Mouse (Mus musculus): Measurements from ENCODE around the gene Armh3. TPM values are rescaled to one million over a fixed set of nuclear protein-coding genes. Genes with fewer than 3 reads are reported as not detected.

The Armh3 gene
- polyA plus RNA-seq, 1 experiment from 2014 or later: 9.6 TPM

- ATAC-seq (replicated peaks; ENCODE audit: insufficient number of reproducible peaks, low FRiP score, low TSS enrichment): no peak
- 0 out of 2 replicates have a peak, but pooled peaks cover 2% of the 10 kb centered on the region for H3K36me3 ChIP-seq (ENCODE audit: control insufficient read depth, insufficient read depth, low read length)
- H3K27ac ChIP-seq (ENCODE audit: low read depth, low read length): no peak overlapping the region
- H3K4me1 ChIP-seq (ENCODE audit: control insufficient read depth, insufficient read depth, low read length): no peaks in the 10 kb centered on the region
- H3K4me2 ChIP-seq: no peak overlapping the region
- H3K9ac ChIP-seq (ENCODE audit: low read depth, low read length): no peak overlapping the region
- H3K27me3 ChIP-seq (ENCODE audit: control insufficient read depth, insufficient read depth, low read length): no peaks in the 10 kb centered on the region
- no peak overlapping the region for H3K4me3 ChIP-seq (ENCODE audit: low read depth, low read length)
- H3K9me3 ChIP-seq (replicated peaks; ENCODE audit: control insufficient read depth, low read length): no peaks in the 10 kb centered on the region
- 80% methylated on average over 2 of the region's 2 CpGs for WGBS (ENCODE audit: insufficient replicate concordance)
Observed at GRCm38 (mm10) chr19:45945986-45946385, 52.3 kb downstream of the Armh3 start.

DNA sequence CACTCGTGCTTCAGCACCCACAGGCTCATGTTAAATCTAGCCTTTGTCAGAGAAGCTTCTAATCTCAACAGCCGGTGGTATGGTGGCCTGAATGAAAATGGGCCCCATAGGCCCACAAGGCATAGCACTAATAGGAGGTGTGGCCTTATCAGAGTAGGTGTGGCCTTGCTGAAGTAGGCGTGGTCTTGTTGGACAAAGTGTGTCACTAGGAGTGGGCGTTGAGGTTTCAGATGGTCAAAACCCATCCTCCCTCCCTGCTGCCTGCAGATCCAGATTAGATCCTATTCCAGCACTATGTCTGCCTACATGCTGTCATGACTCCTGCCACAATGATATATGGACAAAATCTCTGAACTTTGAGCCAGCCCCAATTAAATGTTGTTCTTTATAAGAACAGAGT lies 54.5 kb downstream of the Armh3 start:
- WGBS (ENCODE audit: insufficient replicate concordance): 63% methylated on average over 4 of the region's 4 CpGs
- no peak overlapping the region for H3K4me2 ChIP-seq
- no peak for ATAC-seq (replicated peaks; ENCODE audit: insufficient number of reproducible peaks, low FRiP score, low TSS enrichment)

GRCm38 (mm10) chr19:45938064-45938463 lies 60.2 kb downstream of the Armh3 start:
- H3K9me3 ChIP-seq (replicated peaks; ENCODE audit: control insufficient read depth, low read length): no peaks in the 10 kb centered on the region
- no peak overlapping the region for H3K27ac ChIP-seq (ENCODE audit: low read depth, low read length)
- H3K4me1 ChIP-seq (ENCODE audit: control insufficient read depth, insufficient read depth, low read length): no peaks in the 10 kb centered on the region
- WGBS (ENCODE audit: insufficient replicate concordance): 38% methylated on average over 3 of the region's 3 CpGs
- no peak overlapping the region for H3K9ac ChIP-seq (ENCODE audit: low read depth, low read length)
- no peaks in the 10 kb centered on the region for H3K27me3 ChIP-seq (ENCODE audit: control insufficient read depth, insufficient read depth, low read length)
- H3K36me3 ChIP-seq (ENCODE audit: control insufficient read depth, insufficient read depth, low read length): 0 out of 2 replicates have a peak, but pooled peaks cover under 1% of the 10 kb centered on the region
- H3K4me3 ChIP-seq (ENCODE audit: low read depth, low read length): no peak overlapping the region
- no peak for ATAC-seq (replicated peaks; ENCODE audit: insufficient number of reproducible peaks, low FRiP score, low TSS enrichment)
- no peak overlapping the region for H3K4me2 ChIP-seq

More for the DNA sequence above, 54.5 kb downstream of the Armh3 start:
- Histone ChIP-seq H3K9me3 (replicated peaks; ENCODE audit: control insufficient read depth, low read length) (no peaks in the 10 kb centered on the region), H3K27me3 (ENCODE audit: control insufficient read depth, insufficient read depth, low read length) (no peaks in the 10 kb centered on the region), H3K9ac (ENCODE audit: low read depth, low read length) (no peak overlapping the region), H3K27ac (ENCODE audit: low read depth, low read length) (no peak overlapping the region), H3K36me3 (ENCODE audit: control insufficient read depth, insufficient read depth, low read length) (0 out of 2 replicates have a peak, but pooled peaks cover 2% of the 10 kb centered on the region), H3K4me3 (ENCODE audit: low read depth, low read length) (no peak overlapping the region), H3K4me1 (ENCODE audit: control insufficient read depth, insufficient read depth, low read length) (no peaks in the 10 kb centered on the region)

GRCm38 (mm10) chr19:45937530-45937929 lies 60.8 kb downstream of the Armh3 start:
- Histone ChIP-seq H3K4me3 (ENCODE audit: low read depth, low read length) (no peak overlapping the region), H3K9ac (ENCODE audit: low read depth, low read length) (no peak overlapping the region), H3K27me3 (ENCODE audit: control insufficient read depth, insufficient read depth, low read length) (no peaks in the 10 kb centered on the region), H3K9me3 (replicated peaks; ENCODE audit: control insufficient read depth, low read length) (no peaks in the 10 kb centered on the region), H3K36me3 (ENCODE audit: control insufficient read depth, insufficient read depth, low read length) (0 out of 2 replicates have a peak, but pooled peaks cover 2% of the 10 kb centered on the region), H3K4me1 (ENCODE audit: control insufficient read depth, insufficient read depth, low read length) (no peaks in the 10 kb centered on the region), H3K27ac (ENCODE audit: low read depth, low read length) (no peak overlapping the region), H3K4me2 (no peak overlapping the region)
- ATAC-seq (replicated peaks; ENCODE audit: insufficient number of reproducible peaks, low FRiP score, low TSS enrichment): no peak
- 34% methylated on average over 9 of the region's 9 CpGs for WGBS (ENCODE audit: insufficient replicate concordance)

GRCm38 (mm10) chr19:45927236-45927635 lies 71.1 kb downstream of the Armh3 start:
- no peak for ATAC-seq (replicated peaks; ENCODE audit: insufficient number of reproducible peaks, low FRiP score, low TSS enrichment)
- Histone ChIP-seq H3K9me3 (replicated peaks; ENCODE audit: control insufficient read depth, low read length) (no peaks in the 10 kb centered on the region), H3K4me1 (ENCODE audit: control insufficient read depth, insufficient read depth, low read length) (no peaks in the 10 kb centered on the region), H3K27me3 (ENCODE audit: control insufficient read depth, insufficient read depth, low read length) (no peaks in the 10 kb centered on the region), H3K36me3 (ENCODE audit: control insufficient read depth, insufficient read depth, low read length) (peaks cover 6% of the 10 kb centered on the region; the same call in 1 of the 2 replicates), H3K9ac (ENCODE audit: low read depth, low read length) (no peak overlapping the region), H3K27ac (ENCODE audit: low read depth, low read length) (no peak overlapping the region), H3K4me2 (no peak overlapping the region), H3K4me3 (ENCODE audit: low read depth, low read length) (no peak overlapping the region)
- 73% methylated on average over 5 of the region's 5 CpGs for WGBS (ENCODE audit: insufficient replicate concordance)

GRCm38 (mm10) chr19:45926342-45926741 lies 71.9 kb downstream of the Armh3 start:
- H3K27ac ChIP-seq (ENCODE audit: low read depth, low read length): no peak overlapping the region
- no peak for ATAC-seq (replicated peaks; ENCODE audit: insufficient number of reproducible peaks, low FRiP score, low TSS enrichment)
- H3K27me3 ChIP-seq (ENCODE audit: control insufficient read depth, insufficient read depth, low read length): no peaks in the 10 kb centered on the region
- H3K4me2 ChIP-seq: no peak overlapping the region
- H3K9ac ChIP-seq (ENCODE audit: low read depth, low read length): no peak overlapping the region
- 71% methylated on average over 8 of the region's 8 CpGs for WGBS (ENCODE audit: insufficient replicate concordance)
- peaks cover 6% of the 10 kb centered on the region; the same call in 1 of the 2 replicates for H3K36me3 ChIP-seq (ENCODE audit: control insufficient read depth, insufficient read depth, low read length)
- H3K4me3 ChIP-seq (ENCODE audit: low read depth, low read length): no peak overlapping the region
- H3K9me3 ChIP-seq (replicated peaks; ENCODE audit: control insufficient read depth, low read length): no peaks in the 10 kb centered on the region
- H3K4me1 ChIP-seq (ENCODE audit: control insufficient read depth, insufficient read depth, low read length): no peaks in the 10 kb centered on the region

- no peaks in the 10 kb centered on the region for H3K27me3 ChIP-seq (ENCODE audit: control insufficient read depth, insufficient read depth, low read length)
- peaks cover 5% of the 10 kb centered on the region for H3K36me3 ChIP-seq (ENCODE audit: control insufficient read depth, insufficient read depth, low read length)
- H3K9ac ChIP-seq (ENCODE audit: low read depth, low read length): no peak overlapping the region
- H3K4me3 ChIP-seq (ENCODE audit: low read depth, low read length): no peak overlapping the region
- H3K9me3 ChIP-seq (replicated peaks; ENCODE audit: control insufficient read depth, low read length): no peaks in the 10 kb centered on the region
- H3K4me1 ChIP-seq (ENCODE audit: control insufficient read depth, insufficient read depth, low read length): no peaks in the 10 kb centered on the region
- no peak overlapping the region for H3K4me2 ChIP-seq
- WGBS (ENCODE audit: insufficient replicate concordance): 71% methylated on average over 9 of the region's 9 CpGs
- no peak for ATAC-seq (replicated peaks; ENCODE audit: insufficient number of reproducible peaks, low FRiP score, low TSS enrichment)
- H3K27ac ChIP-seq (ENCODE audit: low read depth, low read length): no peak overlapping the region
Observed at GRCm38 (mm10) chr19:45920299-45921090, 77.8 kb downstream of the Armh3 start.

- no peak for ATAC-seq (replicated peaks; ENCODE audit: insufficient number of reproducible peaks, low FRiP score, low TSS enrichment)
- Histone ChIP-seq H3K4me3 (ENCODE audit: low read depth, low read length) (no peak overlapping the region), H3K36me3 (ENCODE audit: control insufficient read depth, insufficient read depth, low read length) (no peaks in the 10 kb centered on the region; the same call in 1 of the 2 replicates), H3K27ac (ENCODE audit: low read depth, low read length) (no peak overlapping the region), H3K27me3 (ENCODE audit: control insufficient read depth, insufficient read depth, low read length) (no peaks in the 10 kb centered on the region), H3K9ac (ENCODE audit: low read depth, low read length) (no peak overlapping the region), H3K9me3 (replicated peaks; ENCODE audit: control insufficient read depth, low read length) (no peaks in the 10 kb centered on the region), H3K4me2 (no peak overlapping the region), H3K4me1 (ENCODE audit: control insufficient read depth, insufficient read depth, low read length) (no peaks in the 10 kb centered on the region)
- WGBS (ENCODE audit: insufficient replicate concordance): 90% methylated on average over 6 of the region's 6 CpGs
Observed at GRCm38 (mm10) chr19:45918406-45918805, 79.9 kb downstream of the Armh3 start.

GRCm38 (mm10) chr19:45917856-45918255 lies 80.4 kb downstream of the Armh3 start:
- Histone ChIP-seq H3K9me3 (replicated peaks; ENCODE audit: control insufficient read depth, low read length) (no peaks in the 10 kb centered on the region), H3K4me1 (ENCODE audit: control insufficient read depth, insufficient read depth, low read length) (no peaks in the 10 kb centered on the region), H3K4me2 (no peak overlapping the region), H3K27ac (ENCODE audit: low read depth, low read length) (no peak overlapping the region), H3K9ac (ENCODE audit: low read depth, low read length) (no peak overlapping the region), H3K36me3 (ENCODE audit: control insufficient read depth, insufficient read depth, low read length) (no peaks in the 10 kb centered on the region; the same call in 1 of the 2 replicates), H3K27me3 (ENCODE audit: control insufficient read depth, insufficient read depth, low read length) (no peaks in the 10 kb centered on the region), H3K4me3 (ENCODE audit: low read depth, low read length) (no peak overlapping the region)
- 71% methylated on average over 3 of the region's 3 CpGs for WGBS (ENCODE audit: insufficient replicate concordance)
- ATAC-seq (replicated peaks; ENCODE audit: insufficient number of reproducible peaks, low FRiP score, low TSS enrichment): no peak
